Mouse (Mus musculus): Measurements from ENCODE around the gene Rftn1.

GRCm38 (mm10) chr17:50010096-50010495, 180.4 kb downstream of the Rftn1 start:
- TF ChIP-seq POLR2A (IDR thresholded peaks at IDR 0.05; ENCODE audit: control insufficient read depth, low read depth, low read length) (no peak), CTCF (IDR thresholded peaks at IDR 0.05; ENCODE audit: control insufficient read depth, insufficient read depth, insufficient replicate concordance, low read depth, low read length) (no peak)
